Mouse (Mus musculus) heart, embryonic 14.5 days (tissue): Measurements from ENCODE around the gene Efnb1. TPM values are rescaled to one million over a fixed set of nuclear protein-coding genes. Genes with fewer than 3 reads are reported as not detected.

ENCODE experiments used
- ATAC-seq: fragments of 200-750 bp; cut with Nextera tagmentation; 2 replicates; pipeline ENCODE4 v1.8.0; 2017; ENCODE audit warnings: low read depth, moderate TSS enrichment; ENCODE audit not compliant: insufficient number of reproducible peaks, insufficient read depth, low FRiP score
- H3K27ac ChIP-seq, 2 experiments: fragments of 200-500 bp in 1 of 2; fragments of 300-500 bp in 1 of 2; sonication (generic) in 1 of 2; replicated peaks in 1 of 2; 2 replicates each; pipeline ENCODE4 v1.5.1; 2012 to 2014; ENCODE audit warnings: low read depth in 2 of 2, low read length in 2 of 2, control low read depth in 1 of 2, mild to moderate bottlenecking in 1 of 2, mixed read lengths in 1 of 2; ENCODE audit not compliant: control insufficient read depth in 1 of 2, insufficient read depth in 1 of 2
- H3K27me3 ChIP-seq: fragments of 300-500 bp; sonication (generic); 2 replicates; pipeline ENCODE4 v1.6.1; 2014; ENCODE audit warnings: mild to moderate bottlenecking, low read length, control low read depth; ENCODE audit not compliant: control insufficient read depth, insufficient read depth
- H3K36me3 ChIP-seq: fragments of 300-500 bp; sonication (generic); 2 replicates; pipeline ENCODE4 v1.6.1; 2014; ENCODE audit warnings: mild to moderate bottlenecking, control low read depth, low read length, mixed read lengths; ENCODE audit not compliant: control insufficient read depth, insufficient read depth
- H3K4me1 ChIP-seq, 2 experiments: fragments of 200-500 bp in 1 of 2; fragments of 300-500 bp in 1 of 2; sonication (generic) in 1 of 2; 2 replicates each; pipeline ENCODE4 v1.6.1; 2012 to 2014; ENCODE audit warnings: low read length in 2 of 2, control low read depth in 1 of 2, mixed read lengths in 1 of 2; ENCODE audit not compliant: control insufficient read depth in 2 of 2, insufficient read depth in 2 of 2
- H3K4me2 ChIP-seq: fragments of 300-500 bp; sonication (generic); 2 replicates; pipeline ENCODE4 v1.6.1; 2014; ENCODE audit warnings: mild to moderate bottlenecking, low read length
- H3K4me3 ChIP-seq, 2 experiments: fragments of 200-500 bp in 1 of 2; fragments of 300-500 bp in 1 of 2; sonication (generic) in 1 of 2; 2 replicates each; pipeline ENCODE4 v1.5.1; 2012 to 2014; ENCODE audit warnings: low read length in 2 of 2, mild to moderate bottlenecking in 2 of 2, control low read depth in 1 of 2, low read depth in 1 of 2, moderate library complexity in 1 of 2; ENCODE audit not compliant: control insufficient read depth in 1 of 2, insufficient read depth in 1 of 2
- H3K9ac ChIP-seq: fragments of 300-500 bp; sonication (generic); 2 replicates; pipeline ENCODE4 v1.6.1; 2014; ENCODE audit warnings: mild to moderate bottlenecking, low read length
- H3K9me3 ChIP-seq: fragments of 300-500 bp; sonication (generic); 2 replicates; pipeline ENCODE4 v1.6.1; 2016; ENCODE audit warnings: low read length, control low read depth; ENCODE audit not compliant: control insufficient read depth
- WGBS: fragments of 180-500 bp; shearing (Covaris S2); extraction: QIAGEN DNeasy Blood & Tissue Kit; methylation state at CpG from one replicate; pipeline ENCODE4 v1.1.7; 2014; 5-methylcytosine and 5-hydroxymethylcytosine counted together
- polyA plus RNA-seq: library from polyadenylated mRNA; unstranded; fragments of >200 nt; fragmentation: Nextera tagmentation; extraction: Ambion mirVana; gene quantifications from 2 replicates; pipeline ENCODE4 v1.2.1, GENCODE M21; 2014

Efnb1 gene
- polyA plus RNA-seq, 1 experiment from 2014 or later: 20.1 TPM

DNA sequence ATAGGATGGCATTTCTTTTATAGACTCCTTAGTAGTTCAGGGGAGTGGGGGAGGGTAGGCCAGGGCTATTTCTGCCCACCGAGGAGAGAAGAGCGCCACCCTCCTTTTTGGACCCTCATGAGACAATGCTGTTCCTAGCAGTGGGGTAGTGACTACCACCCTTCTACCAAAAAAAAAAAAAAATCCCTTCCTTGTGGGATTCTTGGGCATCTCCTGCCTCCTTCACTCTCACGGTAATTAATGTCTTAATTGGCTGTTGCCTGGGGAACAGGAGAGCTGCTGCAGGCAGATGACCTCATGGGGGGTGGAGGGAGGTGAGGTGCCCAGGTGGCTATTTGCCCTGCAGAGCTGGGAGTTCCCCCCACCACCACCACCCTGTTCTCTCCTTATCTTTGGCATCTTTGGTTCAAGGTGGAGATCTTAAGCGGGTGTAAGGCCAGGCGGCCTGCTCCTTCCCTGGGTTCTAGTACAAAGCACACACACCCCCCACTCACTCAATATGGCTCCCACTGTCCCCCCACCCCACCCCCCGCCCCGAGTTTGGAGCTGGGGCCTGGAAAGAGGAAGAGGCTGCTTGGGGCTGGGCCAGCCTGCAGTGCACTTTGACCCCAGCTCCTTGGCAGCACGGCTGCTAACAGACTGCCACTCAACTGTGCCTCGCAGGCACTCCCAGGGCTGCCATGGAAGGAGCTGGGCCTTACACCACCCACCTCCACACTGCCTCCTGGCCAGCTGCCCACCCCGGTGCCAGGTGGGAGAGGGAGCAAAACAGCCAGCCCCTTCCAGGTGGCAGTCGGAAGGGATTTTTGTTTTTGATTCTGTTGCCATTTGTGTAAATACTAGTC lies 12.4 kb downstream of the Efnb1 start:
- H3K27me3 ChIP-seq: no peaks in the 10 kb centered on the region
- H3K9ac ChIP-seq: no peak overlapping the region
- no peaks in the 10 kb centered on the region for H3K9me3 ChIP-seq
- no peak overlapping the region for H3K4me2 ChIP-seq
- 63% methylated on average over 11 of the region's 11 CpGs for WGBS
- ATAC-seq: no peak
- H3K27ac ChIP-seq: no peak overlapping the region
- H3K36me3 ChIP-seq: peaks cover 45% of the 10 kb centered on the region
- no peak overlapping the region for H3K4me3 ChIP-seq
- peaks cover 0 to 6% of the 10 kb centered on the region in 2 experiments; a peak in 1 of 4 replicates for H3K4me1 ChIP-seq

DNA sequence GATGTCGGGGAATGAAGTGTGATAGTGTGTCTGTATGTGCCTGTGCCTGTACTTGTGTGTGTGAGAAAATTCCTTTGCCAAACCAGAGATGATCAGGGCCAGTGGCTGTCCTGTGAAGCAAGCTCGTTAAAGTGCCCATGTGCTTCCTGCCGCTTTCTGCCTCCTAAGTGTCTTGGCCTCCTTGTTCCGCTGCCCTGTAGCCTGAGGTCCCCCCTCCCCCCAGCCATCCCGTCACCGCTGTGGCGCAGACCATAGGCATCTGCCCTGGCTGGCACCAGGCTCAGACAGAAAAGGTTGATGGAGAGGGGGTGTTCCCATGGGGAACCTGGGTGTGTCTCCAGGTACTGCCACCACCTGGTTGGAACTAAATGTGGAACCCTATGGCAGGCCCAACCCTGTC lies 13.1 kb downstream of the Efnb1 start:
- H3K9ac ChIP-seq: no peak overlapping the region
- peaks cover 45% of the 10 kb centered on the region for H3K36me3 ChIP-seq
- H3K4me1 ChIP-seq: peaks cover 0 to 6% of the 10 kb centered on the region in 2 experiments; a peak in 1 of 4 replicates
- no peak for ATAC-seq
- H3K9me3 ChIP-seq: no peaks in the 10 kb centered on the region
- WGBS: 68% methylated on average over 7 of the region's 7 CpGs
- no peaks in the 10 kb centered on the region for H3K27me3 ChIP-seq
- H3K4me3 ChIP-seq: no peak overlapping the region
- no peak overlapping the region for H3K27ac ChIP-seq
- no peak overlapping the region for H3K4me2 ChIP-seq

DNA sequence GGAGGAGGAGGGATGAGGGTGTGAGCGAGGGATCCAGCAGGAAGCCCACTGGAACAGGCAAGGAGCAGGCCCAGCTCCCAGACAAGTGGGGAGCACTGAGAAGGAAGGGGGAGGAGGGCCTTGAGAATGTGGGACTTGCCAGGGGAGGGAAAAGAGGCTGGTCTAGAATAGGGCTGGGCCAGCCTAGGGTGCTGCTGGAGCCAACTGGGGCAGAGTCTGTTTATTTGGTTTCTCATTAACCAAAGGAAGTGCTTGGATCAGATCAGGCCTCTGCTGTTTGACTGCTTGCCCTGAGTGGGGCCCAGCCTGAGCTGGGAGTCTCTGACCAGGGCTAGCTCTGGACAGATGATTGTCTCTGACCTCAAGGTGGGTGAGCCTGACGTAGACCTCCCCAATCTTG lies 14.0 kb downstream of the Efnb1 start:
- Histone ChIP-seq H3K9ac (no peak overlapping the region), H3K9me3 (no peaks in the 10 kb centered on the region), H3K27me3 (no peaks in the 10 kb centered on the region), H3K36me3 (peaks cover 45% of the 10 kb centered on the region), H3K4me2 (no peak overlapping the region), H3K27ac (no peak overlapping the region), H3K4me1 (peaks cover 0 to 3% of the 10 kb centered on the region in 2 experiments; a peak in 1 of 4 replicates), H3K4me3 (no peak overlapping the region)
- no peak for ATAC-seq
- 80% methylated on average over 2 of the region's 2 CpGs for WGBS

DNA sequence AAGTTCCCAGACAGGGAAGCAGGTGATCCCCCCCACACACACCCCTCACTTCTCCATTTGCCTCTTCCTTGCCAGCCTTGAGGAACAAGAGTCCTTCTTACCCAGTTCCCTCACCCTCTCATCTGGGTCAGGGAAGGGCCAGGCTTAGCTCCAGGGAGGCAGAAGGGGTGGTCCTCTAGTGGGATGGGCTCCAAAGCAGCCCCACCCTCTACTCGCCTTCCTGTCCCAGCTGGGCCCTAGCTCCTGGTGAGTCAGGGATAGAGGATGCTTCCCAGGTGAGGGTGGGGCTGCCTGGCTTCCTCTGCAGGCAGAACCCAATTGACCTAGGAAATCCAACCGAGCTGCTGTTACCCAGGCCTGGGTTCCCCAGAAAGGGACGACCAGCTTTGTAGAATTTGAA lies 14.8 kb downstream of the Efnb1 start:
- ATAC-seq: no peak
- Histone ChIP-seq H3K4me3 (no peak overlapping the region), H3K9ac (no peak overlapping the region), H3K4me2 (no peak overlapping the region), H3K27me3 (no peaks in the 10 kb centered on the region), H3K36me3 (peaks cover 39% of the 10 kb centered on the region), H3K27ac (no peak overlapping the region), H3K4me1 (peaks cover 0 to 3% of the 10 kb centered on the region in 2 experiments; a peak in 1 of 4 replicates), H3K9me3 (no peaks in the 10 kb centered on the region)
- 60% methylated on average over 3 of the region's 3 CpGs for WGBS

DNA sequence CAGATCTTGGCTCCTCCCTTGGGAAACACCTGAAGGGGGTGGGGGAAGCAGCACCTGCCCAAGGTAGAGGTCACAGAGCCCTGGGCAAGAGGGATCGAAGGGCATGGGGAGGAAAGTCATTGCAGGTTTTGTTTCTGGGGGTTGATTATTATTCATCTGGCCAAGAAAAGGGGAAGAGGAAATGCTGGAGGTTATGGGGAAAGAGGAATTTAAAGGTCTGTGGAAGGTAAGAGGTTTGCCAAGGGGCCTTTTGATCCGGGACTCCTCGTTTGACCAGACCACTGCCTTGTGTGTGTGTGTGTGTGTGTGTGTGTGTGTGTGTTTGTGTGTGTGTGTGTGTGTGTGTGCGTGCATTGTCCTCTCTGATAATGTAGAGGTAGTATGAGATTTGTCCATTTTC lies 15.5 kb downstream of the Efnb1 start:
- H3K4me3 ChIP-seq: no peak overlapping the region
- WGBS: 76% methylated on average over 4 of the region's 4 CpGs
- peaks cover 32% of the 10 kb centered on the region for H3K36me3 ChIP-seq
- no peak overlapping the region for H3K27ac ChIP-seq
- H3K9ac ChIP-seq: no peak overlapping the region
- H3K27me3 ChIP-seq: no peaks in the 10 kb centered on the region
- H3K4me2 ChIP-seq: no peak overlapping the region
- peaks cover 0 to 5% of the 10 kb centered on the region in 2 experiments; a peak in 1 of 4 replicates for H3K4me1 ChIP-seq
- no peaks in the 10 kb centered on the region for H3K9me3 ChIP-seq
- no peak for ATAC-seq

DNA sequence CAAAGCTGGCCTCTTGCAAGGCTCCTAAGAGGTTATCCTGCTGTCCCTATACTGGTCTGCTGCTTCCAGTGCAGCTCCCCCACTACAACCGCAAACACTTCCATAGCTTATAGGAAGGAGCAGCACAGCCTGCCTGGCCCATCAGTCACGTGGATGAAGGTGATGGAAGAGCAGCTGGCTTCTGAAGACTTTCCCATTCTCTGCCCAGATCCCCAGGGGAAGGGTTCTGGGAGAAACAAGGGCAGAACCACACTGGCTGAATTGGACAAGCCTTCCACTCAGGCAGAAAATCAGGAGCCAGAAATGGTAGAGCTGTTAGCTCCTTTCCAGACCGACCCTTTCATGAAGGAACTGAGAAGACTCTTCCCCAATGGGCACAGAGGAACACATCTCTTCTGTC lies 16.2 kb downstream of the Efnb1 start:
- Histone ChIP-seq H3K4me3 (no peak overlapping the region), H3K4me1 (peaks cover 0 to 8% of the 10 kb centered on the region in 2 experiments; a peak in 1 of 4 replicates), H3K27ac (no peak overlapping the region), H3K36me3 (peaks cover 26% of the 10 kb centered on the region), H3K4me2 (no peak overlapping the region), H3K9me3 (no peaks in the 10 kb centered on the region), H3K27me3 (no peaks in the 10 kb centered on the region; the same call in 1 of the 2 replicates), H3K9ac (no peak overlapping the region)
- 35% methylated on average over 3 of the region's 3 CpGs for WGBS
- ATAC-seq: no peak

DNA sequence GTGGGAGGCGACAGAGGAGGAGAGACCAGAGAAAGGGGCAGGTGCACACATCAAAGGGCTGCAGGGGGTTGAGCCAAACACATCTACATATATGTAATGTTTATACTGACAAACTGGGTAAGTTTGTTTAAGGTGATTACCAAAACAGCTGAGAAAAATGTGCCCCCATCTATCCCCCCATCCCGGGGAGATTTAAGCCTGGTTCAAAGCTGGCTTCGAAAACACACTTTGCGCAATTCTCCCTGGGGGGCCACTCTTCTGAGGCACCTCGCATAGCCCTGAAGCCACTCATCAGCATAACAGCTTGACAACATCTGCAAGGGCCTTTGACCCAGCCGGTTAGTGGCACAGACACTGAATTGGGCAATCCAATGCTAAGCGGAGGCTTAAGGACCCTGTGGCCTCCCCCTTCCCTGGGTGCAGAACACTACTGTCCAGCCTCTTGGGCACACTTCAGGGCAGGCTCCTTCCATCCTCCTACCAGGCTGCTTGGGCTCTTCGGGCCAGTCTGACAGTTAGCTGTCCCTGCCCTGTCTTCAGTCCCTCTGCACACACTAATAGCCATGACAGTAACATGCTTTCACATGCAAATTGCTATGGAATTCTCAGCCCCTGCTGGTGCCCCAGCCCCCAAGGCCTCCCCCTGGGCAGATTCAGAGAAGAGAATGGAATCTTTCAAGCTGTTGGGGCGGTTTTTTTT lies 16.8 kb downstream of the Efnb1 start:
- H3K4me2 ChIP-seq: no peak overlapping the region
- H3K9me3 ChIP-seq: no peaks in the 10 kb centered on the region
- no peak overlapping the region for H3K27ac ChIP-seq
- H3K9ac ChIP-seq: no peak overlapping the region
- H3K27me3 ChIP-seq: no peaks in the 10 kb centered on the region; the same call in 1 of the 2 replicates
- WGBS: 45% methylated on average over 9 of the region's 9 CpGs
- peaks cover 0 to 8% of the 10 kb centered on the region in 2 experiments; a peak in 1 of 4 replicates for H3K4me1 ChIP-seq
- no peak overlapping the region for H3K4me3 ChIP-seq
- no peak for ATAC-seq
- H3K36me3 ChIP-seq: peaks cover 20% of the 10 kb centered on the region
